Mouse (Mus musculus): Measurements from ENCODE around the gene Olfr492. TPM values are rescaled to one million over a fixed set of nuclear protein-coding genes. Genes with fewer than 3 reads are reported as not detected.

Gene Olfr492
- not detected in 2 replicates for polyA plus RNA-seq (2014; fragmentation: Nextera tagmentation; extraction: Ambion mirVana)

GRCm38 (mm10) chr7:108323574-108323973 lies at the start of gene Olfr492:
TSS of gene Olfr492 (minus strand) at chr7:108323674.
- 78% methylated on average over 2 of the region's 2 CpGs for WGBS
- Histone ChIP-seq H3K9ac (ENCODE audit: low read depth, low read length) (no peak within 1 kb of the TSS), H3K4me2 (ENCODE audit: low read depth, low read length) (no peak within 1 kb of the TSS), H3K4me1 (ENCODE audit: control insufficient read depth, insufficient read depth, low read length) (no peaks in the 10 kb centered on the region), H3K4me3 (ENCODE audit: low read depth, low read length) (no peak within 1 kb of the TSS), H3K36me3 (ENCODE audit: control insufficient read depth, insufficient read depth, low read length) (no peaks in the 10 kb centered on the region), H3K27ac (replicated peaks; ENCODE audit: low read depth, low read length) (no peak within 1 kb of the TSS), H3K27me3 (replicated peaks; ENCODE audit: control insufficient read depth, insufficient read depth, low read length) (no peaks in the 10 kb centered on the region), H3K9me3 (ENCODE audit: control insufficient read depth, low read length) (no peaks in the 10 kb centered on the region)
- DNase-seq (ENCODE audit: low spot score) = no peak
- ATAC-seq (ENCODE audit: low read depth) = no peak

- Histone ChIP-seq H3K9me3 (ENCODE audit: control insufficient read depth, low read length) (no peaks in the 10 kb centered on the region), H3K4me3 (ENCODE audit: low read depth, low read length) (no peak within 1 kb of the TSS), H3K4me1 (ENCODE audit: control insufficient read depth, insufficient read depth, low read length) (no peaks in the 10 kb centered on the region), H3K27ac (replicated peaks; ENCODE audit: low read depth, low read length) (no peak within 1 kb of the TSS), H3K4me2 (ENCODE audit: low read depth, low read length) (no peak within 1 kb of the TSS), H3K9ac (ENCODE audit: low read depth, low read length) (no peak within 1 kb of the TSS), H3K27me3 (replicated peaks; ENCODE audit: control insufficient read depth, insufficient read depth, low read length) (no peaks in the 10 kb centered on the region), H3K36me3 (ENCODE audit: control insufficient read depth, insufficient read depth, low read length) (no peaks in the 10 kb centered on the region)
- no peak for DNase-seq (ENCODE audit: low spot score)
- 80% methylated on average over 3 of the region's 3 CpGs for WGBS
- no peak for ATAC-seq (ENCODE audit: low read depth)
These were observed 41.6 kb upstream of the Olfr492 start, which contains the start of gene Olfr494 for GRCm38 (mm10) chr7:108365035-108365434. TSS of gene Olfr494 (plus strand) at chr7:108365335.

GRCm38 (mm10) chr7:108346879-108347278 lies 23.4 kb upstream of the Olfr492 start, which contains the start of gene Olfr493:
TSS of gene Olfr493 (minus strand) at chr7:108346979.
- no peaks in the 10 kb centered on the region for H3K4me1 ChIP-seq (ENCODE audit: control insufficient read depth, insufficient read depth, low read length)
- WGBS = 69% methylated on average over 1 of the region's 1 CpGs
- H3K9ac ChIP-seq (ENCODE audit: low read depth, low read length) = no peak within 1 kb of the TSS
- H3K4me2 ChIP-seq (ENCODE audit: low read depth, low read length) = no peak within 1 kb of the TSS
- no peaks in the 10 kb centered on the region for H3K9me3 ChIP-seq (ENCODE audit: control insufficient read depth, low read length)
- DNase-seq (ENCODE audit: low spot score) = no peak
- no peak within 1 kb of the TSS for H3K27ac ChIP-seq (replicated peaks; ENCODE audit: low read depth, low read length)
- ATAC-seq (ENCODE audit: low read depth) = no peak
- H3K27me3 ChIP-seq (replicated peaks; ENCODE audit: control insufficient read depth, insufficient read depth, low read length) = no peaks in the 10 kb centered on the region
- H3K36me3 ChIP-seq (ENCODE audit: control insufficient read depth, insufficient read depth, low read length) = no peaks in the 10 kb centered on the region
- H3K4me3 ChIP-seq (ENCODE audit: low read depth, low read length) = no peak within 1 kb of the TSS

GRCm38 (mm10) chr7:108313151-108313550 lies 10.3 kb downstream of the Olfr492 start, which contains the start of gene Olfr491:
TSS of gene Olfr491 (plus strand) at chr7:108313451.
- no peak for ATAC-seq (ENCODE audit: low read depth)

GRCm38 (mm10) chr7:108288834-108289233 lies 34.6 kb downstream of the Olfr492 start, which contains the start of gene Olfr490:
TSS of gene Olfr490 (minus strand) at chr7:108288934.
- H3K4me1 ChIP-seq (ENCODE audit: control insufficient read depth, insufficient read depth, low read length) = no peaks in the 10 kb centered on the region
- no peak within 1 kb of the TSS for H3K9ac ChIP-seq (ENCODE audit: low read depth, low read length)
- DNase-seq (ENCODE audit: low spot score) = no peak
- no peak for ATAC-seq (ENCODE audit: low read depth)
- H3K9me3 ChIP-seq (ENCODE audit: control insufficient read depth, low read length) = no peaks in the 10 kb centered on the region
- H3K4me3 ChIP-seq (ENCODE audit: low read depth, low read length) = no peak within 1 kb of the TSS
- H3K27ac ChIP-seq (replicated peaks; ENCODE audit: low read depth, low read length) = no peak within 1 kb of the TSS
- no peaks in the 10 kb centered on the region for H3K27me3 ChIP-seq (replicated peaks; ENCODE audit: control insufficient read depth, insufficient read depth, low read length)
- no peak within 1 kb of the TSS for H3K4me2 ChIP-seq (ENCODE audit: low read depth, low read length)
- no peaks in the 10 kb centered on the region for H3K36me3 ChIP-seq (ENCODE audit: control insufficient read depth, insufficient read depth, low read length)

More at GRCm38 (mm10) chr7:108313151-108313550, 10.3 kb downstream of the Olfr492 start, which contains the start of gene Olfr491:
- Histone ChIP-seq H3K4me2 (ENCODE audit: low read depth, low read length) (no peak within 1 kb of the TSS), H3K9me3 (ENCODE audit: control insufficient read depth, low read length) (no peaks in the 10 kb centered on the region), H3K4me1 (ENCODE audit: control insufficient read depth, insufficient read depth, low read length) (no peaks in the 10 kb centered on the region), H3K9ac (ENCODE audit: low read depth, low read length) (no peak within 1 kb of the TSS), H3K27me3 (replicated peaks; ENCODE audit: control insufficient read depth, insufficient read depth, low read length) (no peaks in the 10 kb centered on the region), H3K27ac (replicated peaks; ENCODE audit: low read depth, low read length) (no peak within 1 kb of the TSS), H3K36me3 (ENCODE audit: control insufficient read depth, insufficient read depth, low read length) (no peaks in the 10 kb centered on the region), H3K4me3 (ENCODE audit: low read depth, low read length) (no peak within 1 kb of the TSS)
- WGBS = 64% methylated on average over 1 of the region's 1 CpGs
- DNase-seq (ENCODE audit: low spot score) = no peak

Other genes with a start within 250 kb of the Olfr492 start
- 0.14 TPM in 1 of 2 replicates, not detected in the other for gene Olfr481, start 243.8 kb downstream of the Olfr492 start, polyA plus RNA-seq (2014; fragmentation: Nextera tagmentation; extraction: Ambion mirVana)
- gene Olfr482, start 226.1 kb downstream of the Olfr492 start, polyA plus RNA-seq (2014; fragmentation: Nextera tagmentation; extraction: Ambion mirVana) = 0.10 and 0.14 TPM in 2 replicates
- gene Olfr483, start 222.8 kb downstream of the Olfr492 start, polyA plus RNA-seq (2014; fragmentation: Nextera tagmentation; extraction: Ambion mirVana) = not detected in 2 replicates
- gene Olfr484, start 196.2 kb downstream of the Olfr492 start, polyA plus RNA-seq (2014; fragmentation: Nextera tagmentation; extraction: Ambion mirVana) = not detected in 2 replicates
- gene Olfr485, start 163.8 kb downstream of the Olfr492 start, polyA plus RNA-seq (2014; fragmentation: Nextera tagmentation; extraction: Ambion mirVana) = 0.31 TPM in 1 of 2 replicates, not detected in the other
- gene Olfr486, start 150.9 kb downstream of the Olfr492 start, polyA plus RNA-seq (2014; fragmentation: Nextera tagmentation; extraction: Ambion mirVana) = not detected in 2 replicates
- gene Olfr487, start 109.0 kb downstream of the Olfr492 start, polyA plus RNA-seq (2014; fragmentation: Nextera tagmentation; extraction: Ambion mirVana) = 0.14 TPM in 1 of 2 replicates, not detected in the other
- not detected in 2 replicates for gene Olfr488, start 65.3 kb downstream of the Olfr492 start, polyA plus RNA-seq (2014; fragmentation: Nextera tagmentation; extraction: Ambion mirVana)
- gene Olfr490, start 34.7 kb downstream of the Olfr492 start, polyA plus RNA-seq (2014; fragmentation: Nextera tagmentation; extraction: Ambion mirVana) = not detected in 2 replicates
- 0.13 TPM in 1 of 2 replicates, not detected in the other for gene Olfr491, start 10.2 kb downstream of the Olfr492 start, polyA plus RNA-seq (2014; fragmentation: Nextera tagmentation; extraction: Ambion mirVana)
- not detected in 2 replicates for gene Olfr493, start 23.3 kb upstream of the Olfr492 start, polyA plus RNA-seq (2014; fragmentation: Nextera tagmentation; extraction: Ambion mirVana)
- 0.22 TPM in 1 of 2 replicates, not detected in the other for gene Olfr494, start 41.7 kb upstream of the Olfr492 start, polyA plus RNA-seq (2014; fragmentation: Nextera tagmentation; extraction: Ambion mirVana)
- 0.11 TPM in 1 of 2 replicates, not detected in the other for gene Olfr495, start 69.5 kb upstream of the Olfr492 start, polyA plus RNA-seq (2014; fragmentation: Nextera tagmentation; extraction: Ambion mirVana)
- not detected in 2 replicates for gene Olfr497, start 96.7 kb upstream of the Olfr492 start, polyA plus RNA-seq (2014; fragmentation: Nextera tagmentation; extraction: Ambion mirVana)
- 0.13 TPM in 1 of 2 replicates, not detected in the other for gene Olfr498, start 141.7 kb upstream of the Olfr492 start, polyA plus RNA-seq (2014; fragmentation: Nextera tagmentation; extraction: Ambion mirVana)
- 0.07 TPM in 1 of 2 replicates, not detected in the other for gene Olfr502, start 201.4 kb upstream of the Olfr492 start, polyA plus RNA-seq (2014; fragmentation: Nextera tagmentation; extraction: Ambion mirVana)
- not detected in 2 replicates for gene Olfr503, start 220.9 kb upstream of the Olfr492 start, polyA plus RNA-seq (2014; fragmentation: Nextera tagmentation; extraction: Ambion mirVana)
- not detected in 2 replicates for gene Olfr504, start 242.1 kb upstream of the Olfr492 start, polyA plus RNA-seq (2014; fragmentation: Nextera tagmentation; extraction: Ambion mirVana)